Mouse (Mus musculus) right cerebral cortex, postnatal 36 days (tissue): ENCODE measurements at regions not wholly inside any gene's neighbourhood (a gene's known extent, or its start where the extent isn't known, plus 50 kb on each side); places are given as distances from the start of the nearest gene placed in this dataset.

Source experiments
- DNase-seq, 2 experiments: peaks; one replicate each; pipeline ENCODE4 v3.0.0; 2022; ENCODE audit warnings: low spot score in 2 of 2, mixed read lengths in 1 of 2

DNA sequence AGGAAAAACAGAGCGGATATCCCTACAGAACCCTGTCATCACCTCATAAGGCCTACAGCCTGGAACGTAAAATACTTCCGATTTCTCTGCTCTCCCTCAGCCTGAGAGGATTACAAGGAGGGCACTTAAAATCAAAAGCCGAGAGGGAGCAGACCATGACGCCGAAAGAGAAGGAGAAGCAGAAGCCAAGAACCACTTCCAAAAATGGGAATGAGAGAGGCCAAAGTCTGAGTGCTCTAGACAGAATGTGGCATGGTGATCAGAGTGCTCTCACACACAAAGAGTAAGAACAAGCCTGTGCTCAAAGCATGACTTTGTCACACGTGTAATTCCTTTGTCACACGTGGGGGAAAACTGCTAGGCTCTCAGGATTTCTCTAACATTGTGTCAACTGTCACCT, 125.9 kb downstream of the Hlx start:
- DNase-seq, result no peak

- DNase-seq, result no peak
These were observed 126.8 kb downstream of the Hlx start for GRCm38 (mm10) chr1:184605666-184606065.

DNA sequence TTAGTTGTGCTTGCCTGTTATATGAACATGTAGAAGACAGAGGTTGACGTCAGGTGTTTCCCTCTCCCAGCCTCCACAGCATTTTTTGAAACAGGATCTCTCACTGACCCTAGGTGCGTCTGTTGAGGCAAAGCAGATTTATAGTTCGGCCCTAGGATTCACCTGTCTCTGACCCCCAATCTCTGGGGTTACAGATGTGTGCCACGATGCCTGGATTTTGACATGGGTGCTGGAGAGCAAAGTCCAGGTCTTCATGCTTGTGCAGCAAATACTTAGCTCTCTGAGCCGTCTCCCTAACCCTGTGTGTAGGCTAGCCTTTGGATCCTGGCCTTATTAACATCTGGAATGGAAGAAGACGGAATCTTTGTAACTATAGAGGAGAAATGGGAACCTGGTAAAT, 129.3 kb downstream of the Hlx start:
- no peak for DNase-seq

- DNase-seq, result no peak
These were observed 137.0 kb downstream of the Hlx start for GRCm38 (mm10) chr1:184595449-184595848.

GRCm38 (mm10) chr1:184590634-184591033, 141.8 kb downstream of the Hlx start:
- DNase-seq, result no peak

DNA sequence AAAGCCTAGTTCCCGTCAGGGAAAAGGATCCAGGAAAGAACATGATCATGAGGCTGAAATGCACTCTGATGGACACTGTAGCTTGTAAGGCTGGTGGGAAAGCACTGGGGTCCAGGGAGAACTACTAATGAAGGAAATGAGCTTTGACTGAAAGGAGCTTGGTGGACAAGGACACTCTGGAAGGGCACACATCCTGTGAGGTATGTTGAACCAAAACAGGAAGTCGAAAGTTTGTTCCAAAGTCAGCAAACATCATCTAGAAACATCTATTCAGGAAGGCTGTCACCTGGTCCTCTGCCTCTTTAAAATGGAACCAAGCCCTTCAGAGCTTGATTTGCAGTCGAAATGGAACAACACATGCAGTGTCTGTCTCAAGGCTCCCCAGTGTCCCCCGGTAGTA, 143.1 kb downstream of the Hlx start:
- DNase-seq, result no peak

DNA sequence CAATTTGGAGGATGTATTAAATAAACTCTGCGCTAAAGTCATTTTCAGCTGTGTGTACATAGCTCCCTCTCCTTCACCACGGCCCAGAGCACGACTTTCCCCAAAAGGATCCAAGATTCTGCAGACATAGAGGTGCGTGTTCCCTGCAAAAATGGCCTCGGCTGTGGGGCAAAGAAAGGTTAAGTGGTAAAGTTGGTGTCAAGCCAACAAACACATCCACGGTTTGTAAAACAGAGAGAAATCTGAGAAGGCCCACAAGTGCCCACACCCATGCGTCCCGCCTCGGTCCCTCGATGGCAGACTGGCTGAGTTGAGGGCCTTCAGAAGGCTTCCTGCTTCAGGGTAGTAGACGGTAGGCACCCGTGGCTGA, 147.9 kb downstream of the Hlx start:
- DNase-seq, result no peak

DNA sequence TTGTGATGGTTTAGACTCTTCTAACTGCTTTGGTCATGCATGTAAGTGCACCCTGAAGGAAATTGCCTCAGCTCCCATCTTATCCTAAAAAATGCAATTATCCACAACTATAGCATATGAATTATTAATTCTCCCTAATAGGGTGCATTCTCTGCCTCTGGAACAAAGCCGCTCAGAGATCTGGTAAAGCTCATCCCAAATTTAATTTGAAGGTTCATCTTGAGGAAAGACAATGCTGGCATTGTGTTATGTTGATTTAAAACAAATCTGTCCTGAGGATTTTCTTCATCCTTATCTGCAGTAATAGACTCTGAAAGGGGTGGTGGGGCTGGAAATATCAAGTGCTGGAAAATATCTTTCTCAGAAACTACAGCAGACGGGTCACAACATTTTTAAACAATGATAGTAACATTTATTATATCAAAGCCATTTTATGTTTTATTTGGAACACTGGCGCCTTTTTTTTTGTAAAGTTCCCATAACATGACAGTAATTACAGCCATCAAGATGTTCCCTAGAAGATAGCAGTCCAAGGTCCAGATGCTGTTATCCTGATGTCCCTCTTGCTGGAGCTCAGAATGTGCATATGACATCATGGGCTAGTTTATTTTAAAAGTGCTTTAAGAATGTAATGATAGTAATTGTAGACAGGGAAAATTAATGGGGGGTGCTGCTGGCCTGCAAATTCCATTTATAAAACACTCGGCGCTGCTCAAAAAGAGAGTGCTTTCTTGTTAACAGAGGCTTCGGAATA, 148.5 kb downstream of the Hlx start:
- no peak for DNase-seq

DNA sequence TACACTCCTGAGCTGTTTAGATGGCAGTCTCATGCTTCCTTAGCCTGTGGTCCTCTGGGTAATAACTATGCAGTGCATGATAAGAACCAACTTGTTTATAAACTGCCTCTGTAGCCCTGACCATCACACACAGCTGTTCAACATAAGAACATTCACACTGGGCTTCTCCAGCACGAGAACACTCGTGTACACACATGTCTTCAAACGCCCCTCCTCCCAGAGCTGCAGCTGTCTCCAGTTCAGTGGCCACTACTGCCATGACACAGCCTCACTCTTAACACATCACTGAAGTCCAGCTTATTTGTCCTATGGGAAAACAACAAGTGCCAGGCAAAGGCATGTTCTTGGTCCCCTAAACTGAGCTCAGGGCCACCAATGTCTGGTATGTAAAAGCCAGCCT, 152.9 kb downstream of the Hlx start:
- DNase-seq, result no peak

DNA sequence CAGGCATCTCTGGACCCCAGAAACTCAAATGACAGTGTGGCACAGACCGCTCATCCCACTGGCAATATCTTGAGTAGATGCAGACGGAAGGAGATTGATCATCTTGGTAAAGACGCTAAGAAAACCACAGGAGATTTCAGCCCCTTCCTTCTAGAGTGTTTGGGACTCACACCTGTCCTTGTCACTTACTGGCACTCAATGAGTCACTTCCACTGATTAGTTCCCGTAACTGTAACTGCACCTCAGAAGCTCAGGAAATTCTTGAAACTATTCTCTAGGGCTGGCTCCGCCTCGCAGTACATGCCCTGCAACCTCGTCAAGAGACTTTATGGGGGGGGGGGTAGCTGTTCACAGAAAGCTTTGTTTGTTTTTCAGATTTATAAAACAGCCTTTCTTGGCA, 155.9 kb downstream of the Hlx start:
- DNase-seq, result no peak

- DNase-seq, result no peak
These were observed 159.1 kb downstream of the Hlx start for GRCm38 (mm10) chr1:184573325-184573724.

- no peak for DNase-seq
These were observed 161.7 kb downstream of the Hlx start for GRCm38 (mm10) chr1:184570681-184571080.

DNA sequence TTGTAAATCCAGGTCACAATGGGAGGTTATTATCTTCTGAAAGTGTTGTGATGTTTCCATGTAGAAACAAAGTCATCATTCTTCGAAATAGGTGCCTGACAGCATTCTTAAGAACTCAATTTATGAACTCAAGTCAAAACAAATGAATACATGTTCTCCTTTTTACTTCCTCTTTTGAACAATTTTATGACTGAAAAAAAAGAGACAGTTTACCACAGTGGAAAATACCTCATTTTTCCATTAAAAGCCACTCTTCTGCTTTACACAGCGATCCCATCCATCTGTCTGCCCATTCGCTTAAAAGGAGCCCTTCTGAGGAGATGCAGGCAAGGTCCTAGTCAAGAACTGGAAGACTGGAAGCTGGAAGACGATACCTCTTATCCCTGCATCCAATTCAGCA, 169.5 kb downstream of the Hlx start:
- DNase-seq, result no peak

- no peak for DNase-seq
These were observed 170.2 kb downstream of the Hlx start for GRCm38 (mm10) chr1:184562239-184562638.

GRCm38 (mm10) chr1:184559543-184559942, 172.9 kb downstream of the Hlx start:
- no peak for DNase-seq

DNA sequence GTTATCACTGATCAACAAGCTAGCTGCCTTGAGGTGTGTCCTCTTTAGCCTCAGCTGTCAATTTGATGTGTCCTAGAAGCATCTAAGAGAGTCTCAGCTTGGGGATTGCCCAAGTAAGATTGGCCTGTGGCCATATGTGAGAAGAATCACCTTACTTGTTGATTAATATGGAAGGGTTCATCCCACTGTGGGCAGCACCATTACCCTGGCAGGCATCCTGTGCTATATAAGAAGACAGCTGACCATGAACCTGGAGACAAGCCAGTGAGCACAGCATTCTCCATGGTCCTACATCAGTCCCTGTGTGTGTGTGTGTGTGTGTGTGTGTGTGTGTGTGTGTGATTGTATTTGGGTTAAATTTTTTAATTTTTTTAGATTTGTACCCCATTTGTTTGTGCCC, 178.6 kb downstream of the Hlx start:
- no peak for DNase-seq

GRCm38 (mm10) chr1:184550491-184550890, 181.9 kb downstream of the Hlx start:
- no peak for DNase-seq

GRCm38 (mm10) chr1:184547650-184548235, 184.7 kb downstream of the Hlx start:
- no peak for DNase-seq

- DNase-seq, result no peak
These were observed 186.2 kb downstream of the Hlx start for GRCm38 (mm10) chr1:184546140-184546661.

- DNase-seq, result no peak
These were observed 187.3 kb downstream of the Hlx start for GRCm38 (mm10) chr1:184545111-184545510.

GRCm38 (mm10) chr1:184542321-184543115, 189.9 kb downstream of the Hlx start:
- DNase-seq, result no peak

- no peak for DNase-seq
These were observed 192.6 kb downstream of the Hlx start for GRCm38 (mm10) chr1:184539818-184540217.
